Mouse (Mus musculus): ENCODE results near the gene Ndufaf2. TPM values are rescaled to one million over a fixed set of nuclear protein-coding genes. Genes with fewer than 3 reads are reported as not detected.

The Ndufaf2 gene
- polyA plus RNA-seq, 1 experiment from 2014 or later, result 103 TPM

DNA sequence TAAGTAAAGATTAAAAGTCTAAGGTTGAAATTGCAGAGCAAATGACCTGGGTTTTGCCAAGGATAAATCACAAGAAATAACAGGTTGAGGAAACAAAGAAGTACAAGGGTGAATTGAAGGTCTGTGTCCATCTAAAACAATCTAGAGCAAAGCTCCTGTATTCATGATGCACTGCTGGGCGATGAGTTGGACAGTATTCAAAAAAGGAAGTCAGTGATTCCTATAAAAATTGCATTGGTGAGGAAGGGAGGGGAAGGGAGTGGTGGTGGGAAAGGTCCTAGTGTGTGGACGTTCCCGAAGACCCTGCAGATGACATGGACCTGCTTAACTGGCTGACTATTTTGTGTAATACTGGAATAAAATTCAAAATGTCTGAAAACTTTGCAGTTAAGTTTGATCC lies 6.2 kb upstream of the Ndufaf2 start:
- WGBS, result 85% methylated on average over 3 of the region's 3 CpGs
- no peaks in the 10 kb centered on the region for H3K9me3 ChIP-seq
- H3K27me3 ChIP-seq (ENCODE audit: poor library complexity, severe bottlenecking), result no peaks in the 10 kb centered on the region
- DNase-seq (ENCODE audit: extremely low spot score, low spot score), result no peak
- H3K27ac ChIP-seq, result no peak overlapping the region
- no peak overlapping the region for H3K4me3 ChIP-seq
- H3K36me3 ChIP-seq (replicated peaks), result peaks cover 24% of the 10 kb centered on the region
- peaks cover 3% of the 10 kb centered on the region for H3K4me1 ChIP-seq

DNA sequence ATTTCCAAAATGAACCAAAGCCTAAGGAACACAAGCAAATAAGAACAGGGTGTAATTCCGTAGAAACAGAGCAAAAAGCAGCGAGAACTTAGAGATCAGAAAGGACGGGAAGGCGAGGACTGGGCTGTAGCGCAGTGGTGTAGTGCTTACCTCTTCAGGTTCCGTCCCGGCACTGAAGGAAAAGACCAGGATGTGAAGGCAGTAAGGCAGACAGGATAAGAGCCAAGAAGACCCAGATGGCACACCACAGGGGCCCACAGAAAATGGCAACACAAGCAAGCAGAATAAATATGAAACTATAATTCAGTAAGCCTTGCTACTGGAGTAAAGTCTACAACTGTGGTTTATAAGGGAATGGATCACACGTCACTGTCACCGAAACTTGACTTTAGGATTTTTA lies 5.5 kb upstream of the Ndufaf2 start:
- no peaks in the 10 kb centered on the region for H3K9me3 ChIP-seq
- peaks cover 23% of the 10 kb centered on the region for H3K36me3 ChIP-seq (replicated peaks)
- H3K4me3 ChIP-seq, result no peak overlapping the region
- peak; percentile 4 for DNase-seq (ENCODE audit: extremely low spot score, low spot score)
- H3K27ac ChIP-seq, result no peak overlapping the region
- 96% methylated on average over 9 of the region's 9 CpGs for WGBS
- peaks cover 9% of the 10 kb centered on the region for H3K4me1 ChIP-seq
- no peaks in the 10 kb centered on the region for H3K27me3 ChIP-seq (ENCODE audit: poor library complexity, severe bottlenecking)

DNA sequence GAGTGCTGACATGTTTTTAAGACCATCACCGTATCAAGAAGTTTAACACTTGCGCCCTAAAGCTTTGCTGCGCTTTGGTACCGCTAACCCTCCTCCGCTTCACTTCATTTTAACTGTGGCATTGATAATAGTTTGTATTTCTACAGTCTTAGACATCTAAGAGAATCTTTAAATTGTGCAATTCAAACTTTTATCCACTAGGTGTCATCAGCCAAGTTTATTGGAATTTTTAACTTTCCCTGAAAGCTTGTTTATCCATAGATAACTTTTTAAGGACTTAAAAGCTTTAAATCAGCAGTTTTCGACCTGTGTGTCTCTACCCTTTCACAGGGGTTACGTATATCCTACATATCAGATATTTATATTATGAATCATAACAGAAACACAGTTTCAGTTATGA lies 1.5 kb upstream of the Ndufaf2 start:
- WGBS, result 75% methylated on average over 7 of the region's 7 CpGs
- H3K4me3 ChIP-seq, result peak overlapping the region; percentile 95
- DNase-seq (ENCODE audit: extremely low spot score, low spot score), result no peak

DNA sequence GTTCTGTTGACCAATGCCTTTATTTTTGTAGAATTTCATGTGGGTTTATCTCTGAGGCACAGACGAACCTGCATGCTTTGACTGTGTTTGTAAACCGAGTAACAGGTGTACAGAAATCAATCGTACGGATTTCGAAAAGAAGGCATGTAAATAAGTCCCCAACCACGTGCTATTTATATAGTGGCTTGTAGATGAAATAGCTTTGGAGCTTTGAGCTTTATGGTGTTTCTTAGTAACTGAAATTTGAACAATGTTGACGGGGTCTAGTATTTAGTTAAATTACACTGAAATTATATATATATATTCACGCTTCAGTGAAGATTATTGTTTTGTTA lies 785 bp upstream of the Ndufaf2 start:
- no peaks in the 10 kb centered on the region for H3K9me3 ChIP-seq
- WGBS, result 9% methylated on average over 8 of the region's 8 CpGs
- H3K36me3 ChIP-seq (replicated peaks), result peaks cover 26% of the 10 kb centered on the region
- H3K4me3 ChIP-seq, result peak overlapping the region; percentile 95
- H3K27me3 ChIP-seq (ENCODE audit: poor library complexity, severe bottlenecking), result no peaks in the 10 kb centered on the region
- no peak for DNase-seq (ENCODE audit: extremely low spot score, low spot score)
- H3K27ac ChIP-seq, result 0 out of 2 replicates have a peak overlapping the region, but pooled peaks have one; percentile 86
- H3K4me1 ChIP-seq, result peaks cover 22% of the 10 kb centered on the region

More for the DNA sequence above, 1.5 kb upstream of the Ndufaf2 start:
- peaks cover 26% of the 10 kb centered on the region for H3K36me3 ChIP-seq (replicated peaks)
- H3K9me3 ChIP-seq, result no peaks in the 10 kb centered on the region
- no peaks in the 10 kb centered on the region for H3K27me3 ChIP-seq (ENCODE audit: poor library complexity, severe bottlenecking)
- no peak overlapping the region for H3K27ac ChIP-seq
- peaks cover 22% of the 10 kb centered on the region for H3K4me1 ChIP-seq

DNA sequence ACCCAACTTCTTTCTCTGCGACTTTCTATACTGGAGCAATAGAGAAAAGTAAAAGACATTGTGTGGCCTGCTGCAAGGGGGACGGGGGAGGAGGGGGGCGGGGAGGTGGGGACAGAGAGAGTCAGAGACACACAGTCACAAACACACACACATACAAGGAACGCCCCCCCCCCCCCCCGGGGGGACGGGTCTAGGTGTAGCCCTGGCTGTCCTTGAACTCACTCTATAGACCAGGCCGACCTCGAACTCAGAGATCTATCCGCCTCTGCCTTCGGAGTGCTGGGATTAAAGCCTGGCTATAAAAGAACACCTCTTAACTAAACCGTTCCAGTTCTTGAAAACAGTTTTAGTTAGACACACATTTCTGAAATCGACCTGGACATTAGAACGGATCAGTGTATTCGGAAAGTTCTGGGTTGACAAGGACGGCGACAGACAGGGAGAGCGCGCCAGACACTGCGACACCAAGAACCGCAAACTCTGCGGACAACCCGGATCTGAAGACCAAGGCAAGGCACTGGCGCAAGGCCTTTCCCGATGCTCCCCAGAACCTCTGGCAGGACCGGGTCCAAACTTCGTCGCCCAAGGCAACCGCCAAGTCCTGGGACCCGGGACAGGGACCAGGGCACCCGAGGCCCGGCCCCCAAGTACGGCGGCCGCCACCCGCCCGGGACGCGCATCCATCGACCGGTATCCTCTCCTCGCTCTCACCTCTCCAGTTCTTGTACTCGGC lies 525 bp downstream of the Ndufaf2 start:
- WGBS, result 3% methylated on average over 41 of the region's 42 CpGs
- no peak for DNase-seq (ENCODE audit: extremely low spot score, low spot score)
- Histone ChIP-seq H3K4me1 (peaks cover 22% of the 10 kb centered on the region), H3K36me3 (replicated peaks) (peaks cover 20% of the 10 kb centered on the region), H3K9me3 (no peaks in the 10 kb centered on the region), H3K4me3 (peak overlapping the region; percentile 95), H3K27ac (peak overlapping the region; percentile 86), H3K27me3 (ENCODE audit: poor library complexity, severe bottlenecking) (no peaks in the 10 kb centered on the region)

DNA sequence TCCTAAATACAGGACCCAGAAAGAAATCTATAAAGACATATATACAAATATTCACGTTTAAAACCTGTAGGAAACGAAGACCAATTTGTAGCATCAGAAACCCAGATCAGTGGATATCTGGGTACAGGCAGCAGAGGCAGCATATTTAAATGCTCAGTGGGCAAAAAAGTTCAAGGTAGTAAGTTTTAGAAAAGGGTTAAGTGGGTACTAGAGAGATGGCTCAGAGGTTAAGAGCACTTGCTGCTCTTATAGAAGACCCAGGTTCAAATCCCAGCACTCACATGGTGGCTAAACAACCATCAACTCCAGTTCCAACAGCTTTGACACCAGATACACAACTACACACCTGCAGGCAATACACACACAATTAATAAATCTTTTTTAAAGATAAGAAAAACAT lies 1.3 kb downstream of the Ndufaf2 start:
- Histone ChIP-seq H3K27ac (no peak overlapping the region), H3K4me3 (peak overlapping the region; percentile 95; the same call in 1 of the 2 replicates), H3K36me3 (replicated peaks) (peaks cover 17% of the 10 kb centered on the region), H3K9me3 (no peaks in the 10 kb centered on the region), H3K4me1 (peaks cover 22% of the 10 kb centered on the region), H3K27me3 (ENCODE audit: poor library complexity, severe bottlenecking) (no peaks in the 10 kb centered on the region)
- 89% methylated on average over 2 of the region's 2 CpGs for WGBS
- DNase-seq (ENCODE audit: extremely low spot score, low spot score), result no peak

DNA sequence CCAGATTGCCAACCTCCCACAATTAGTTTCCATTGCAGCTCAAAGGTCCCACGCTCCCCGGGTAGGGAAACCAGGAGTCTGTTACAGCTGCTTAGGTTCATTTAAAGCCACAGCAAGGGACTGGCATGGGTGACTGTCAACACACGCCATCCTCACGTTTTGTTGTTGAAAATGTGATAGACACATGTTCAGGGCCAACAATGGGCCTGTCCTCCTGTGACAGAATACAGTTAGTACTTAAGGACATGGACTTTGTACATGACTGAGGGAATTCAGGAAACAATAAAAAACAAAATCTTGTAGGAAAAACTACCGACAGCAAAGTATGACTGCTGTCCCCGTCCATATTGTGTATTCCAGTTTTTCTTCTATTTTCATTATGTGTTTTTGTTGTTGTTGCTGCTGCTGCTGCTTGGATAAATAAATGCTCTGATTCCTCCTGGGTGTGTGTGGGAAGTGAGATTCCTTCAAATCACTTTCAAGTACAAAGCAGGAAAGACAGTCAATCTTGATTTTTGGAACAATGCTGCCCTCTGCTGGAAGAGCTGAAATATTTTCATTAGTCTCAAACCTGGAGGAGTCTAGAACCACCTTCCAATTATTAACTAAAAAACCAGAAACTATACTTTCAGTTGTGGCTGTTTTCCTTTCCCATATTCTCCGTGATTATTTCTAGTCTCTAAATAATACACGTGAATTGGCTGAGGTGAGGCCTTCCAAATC lies 5.6 kb downstream of the Ndufaf2 start:
- WGBS, result 70% methylated on average over 8 of the region's 8 CpGs
- Histone ChIP-seq H3K9me3 (no peaks in the 10 kb centered on the region), H3K36me3 (replicated peaks) (0 out of 2 replicates have a peak, but pooled peaks cover 3% of the 10 kb centered on the region), H3K27me3 (ENCODE audit: poor library complexity, severe bottlenecking) (no peaks in the 10 kb centered on the region), H3K4me3 (no peak overlapping the region), H3K4me1 (peaks cover 10% of the 10 kb centered on the region), H3K27ac (no peak overlapping the region)
- peak; percentile 23 for DNase-seq (ENCODE audit: extremely low spot score, low spot score)

DNA sequence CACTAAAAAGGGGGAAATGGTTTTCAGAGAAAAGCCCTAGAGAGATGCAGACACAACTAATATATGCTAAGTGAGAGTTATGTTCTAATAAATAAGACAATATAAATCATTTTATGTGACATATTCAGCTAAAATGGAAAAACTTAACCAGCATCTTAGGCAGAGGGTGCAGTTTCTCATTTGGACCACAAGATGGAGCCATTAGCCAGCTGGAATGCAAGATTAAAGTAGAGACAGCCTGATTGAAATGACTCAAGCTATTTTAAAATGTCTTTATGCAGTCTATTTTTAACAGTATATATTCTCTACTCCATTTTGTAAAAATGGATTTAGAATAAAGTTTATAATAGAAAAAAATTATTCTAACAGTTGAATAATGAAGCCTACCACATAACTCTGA lies 6.6 kb downstream of the Ndufaf2 start:
- H3K4me1 ChIP-seq, result 0 out of 2 replicates have a peak, but pooled peaks cover 3% of the 10 kb centered on the region
- peaks cover 10% of the 10 kb centered on the region; the same call in 1 of the 2 replicates for H3K36me3 ChIP-seq (replicated peaks)
- H3K27me3 ChIP-seq (ENCODE audit: poor library complexity, severe bottlenecking), result no peaks in the 10 kb centered on the region
- H3K9me3 ChIP-seq, result no peaks in the 10 kb centered on the region
- H3K4me3 ChIP-seq, result no peak overlapping the region
- no peak for DNase-seq (ENCODE audit: extremely low spot score, low spot score)
- no peak overlapping the region for H3K27ac ChIP-seq

DNA sequence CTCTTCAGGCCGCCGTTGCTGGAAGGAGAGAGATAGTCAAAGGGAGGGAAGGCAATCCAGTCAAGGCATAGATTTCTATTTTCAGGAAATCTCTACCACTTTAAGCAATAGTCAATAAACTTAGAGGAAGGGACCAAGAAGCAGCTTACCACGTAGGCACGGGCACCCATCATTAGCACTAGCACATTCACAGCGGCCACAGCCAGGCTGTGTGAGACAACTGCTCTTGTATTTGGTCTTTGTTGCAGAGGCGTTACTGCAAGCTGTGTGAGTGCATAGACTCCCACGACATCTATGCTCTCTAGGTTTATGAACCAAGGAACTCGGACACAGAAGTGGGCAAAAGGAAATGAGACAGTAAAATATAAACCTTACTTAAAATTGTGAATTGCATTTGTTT lies 14.3 kb downstream of the Ndufaf2 start:
- Histone ChIP-seq H3K9me3 (no peaks in the 10 kb centered on the region), H3K36me3 (replicated peaks) (peaks cover 8% of the 10 kb centered on the region; the same call in 1 of the 2 replicates), H3K4me3 (no peak overlapping the region), H3K27ac (no peak overlapping the region), H3K4me1 (no peaks in the 10 kb centered on the region), H3K27me3 (ENCODE audit: poor library complexity, severe bottlenecking) (no peaks in the 10 kb centered on the region)
- DNase-seq (ENCODE audit: extremely low spot score, low spot score), result no peak
- WGBS, result 94% methylated on average over 8 of the region's 8 CpGs

DNA sequence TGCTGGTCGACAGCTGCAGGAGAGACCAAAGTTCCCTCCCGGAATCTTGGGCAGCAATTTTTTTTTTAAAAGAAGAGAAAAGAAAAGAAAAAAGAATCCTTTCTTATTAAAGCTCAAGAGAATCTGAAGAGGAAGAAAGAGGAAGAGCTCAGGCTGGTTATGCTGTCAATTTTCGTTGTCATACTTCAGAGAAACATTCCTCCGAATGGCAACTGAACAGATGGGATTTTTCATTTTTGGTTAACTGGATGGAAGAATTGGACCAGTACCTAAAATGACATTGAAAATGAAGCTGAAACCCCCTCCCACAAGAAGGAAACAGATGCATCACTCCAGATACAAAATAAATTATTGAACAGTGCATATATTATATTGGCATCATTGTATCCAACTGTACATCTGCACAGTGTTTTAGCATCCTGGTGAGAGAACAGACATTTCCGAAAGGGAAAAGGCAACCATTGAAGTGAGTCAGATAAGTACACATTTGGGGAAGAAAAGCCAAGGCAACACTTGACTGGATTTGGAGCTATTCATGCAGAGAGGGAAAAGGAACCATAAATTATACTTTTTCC lies 19.9 kb downstream of the Ndufaf2 start:
- H3K4me1 ChIP-seq, result no peaks in the 10 kb centered on the region
- H3K36me3 ChIP-seq (replicated peaks), result no peaks in the 10 kb centered on the region; the same call in 1 of the 2 replicates
- H3K27ac ChIP-seq, result no peak overlapping the region
- no peaks in the 10 kb centered on the region for H3K27me3 ChIP-seq (ENCODE audit: poor library complexity, severe bottlenecking)
- no peaks in the 10 kb centered on the region for H3K9me3 ChIP-seq
- H3K4me3 ChIP-seq, result no peak overlapping the region
- 89% methylated on average over 5 of the region's 5 CpGs for WGBS
- no peak for DNase-seq (ENCODE audit: extremely low spot score, low spot score)

DNA sequence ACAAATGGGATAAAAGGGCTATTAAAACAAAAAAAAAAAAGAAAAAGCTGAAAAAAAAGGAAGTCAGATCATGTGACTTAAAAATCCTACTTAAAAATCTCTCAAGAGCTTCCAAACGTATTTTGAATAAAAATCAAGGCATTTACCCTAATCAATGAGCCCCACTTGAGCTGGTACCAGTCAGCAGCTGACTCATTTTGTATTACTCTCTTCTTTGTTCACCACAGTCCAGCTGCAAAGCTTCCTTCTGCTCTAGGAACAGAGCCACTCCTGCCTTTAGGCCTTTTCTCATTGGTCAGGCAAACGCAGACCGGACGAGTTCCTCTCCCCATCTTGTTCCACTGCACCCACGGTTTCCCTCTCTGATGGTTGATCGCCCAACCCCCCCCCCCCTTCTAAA lies 22.8 kb downstream of the Ndufaf2 start:
- WGBS, result 87% methylated on average over 6 of the region's 6 CpGs

DNA sequence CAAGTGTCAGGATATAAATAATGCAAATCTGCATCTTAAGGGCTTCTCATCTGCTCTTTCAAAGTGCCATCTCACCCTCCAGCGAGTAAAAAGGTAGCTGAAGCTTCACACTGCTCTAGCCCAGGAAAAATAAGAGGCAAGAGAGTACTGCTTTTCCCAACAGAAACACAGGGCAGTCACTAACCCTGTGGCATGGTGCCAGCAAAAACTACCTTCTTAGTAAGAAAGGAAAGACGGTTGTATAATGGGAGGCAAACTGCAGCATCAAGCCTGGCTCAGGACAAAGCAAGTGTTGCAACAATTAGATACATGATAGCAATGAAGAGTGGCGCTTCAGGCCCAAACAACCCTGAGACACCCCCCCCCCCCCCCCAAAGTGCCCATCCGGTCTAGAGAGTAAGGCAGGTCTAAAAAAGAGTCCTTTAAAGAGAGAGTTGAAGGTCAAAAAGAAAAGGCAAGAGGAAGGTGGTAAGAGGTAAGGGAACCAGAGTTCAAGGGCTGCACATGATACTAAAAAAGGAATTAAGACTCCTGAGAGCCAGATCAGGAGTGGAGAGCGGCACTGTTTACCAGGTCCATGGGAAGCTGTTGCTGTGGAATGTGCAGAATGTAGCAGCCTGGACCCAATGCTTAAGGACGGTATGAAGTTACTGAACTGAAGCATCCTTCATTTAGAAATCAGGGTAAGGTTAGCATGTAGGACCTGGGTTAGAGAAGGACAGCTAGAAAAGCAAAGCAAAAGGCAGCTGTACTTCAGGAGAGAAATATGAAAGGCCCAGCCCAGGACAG lies 26.2 kb downstream of the Ndufaf2 start:
- Histone ChIP-seq H3K9me3 (no peaks in the 10 kb centered on the region), H3K27me3 (ENCODE audit: poor library complexity, severe bottlenecking) (no peaks in the 10 kb centered on the region), H3K4me3 (no peak overlapping the region), H3K4me1 (peaks cover 4% of the 10 kb centered on the region; the same call in 1 of the 2 replicates), H3K27ac (no peak overlapping the region), H3K36me3 (replicated peaks) (no peaks in the 10 kb centered on the region; the same call in 1 of the 2 replicates)
- 74% methylated on average over 6 of the region's 6 CpGs for WGBS
- DNase-seq (ENCODE audit: extremely low spot score, low spot score), result no peak

More for the DNA sequence above, 22.8 kb downstream of the Ndufaf2 start:
- DNase-seq (ENCODE audit: extremely low spot score, low spot score), result no peak
- H3K4me3 ChIP-seq, result no peak overlapping the region
- H3K9me3 ChIP-seq, result no peaks in the 10 kb centered on the region
- no peaks in the 10 kb centered on the region for H3K27me3 ChIP-seq (ENCODE audit: poor library complexity, severe bottlenecking)
- no peak overlapping the region for H3K27ac ChIP-seq
- peaks cover 4% of the 10 kb centered on the region; the same call in 1 of the 2 replicates for H3K4me1 ChIP-seq
- no peaks in the 10 kb centered on the region; the same call in 1 of the 2 replicates for H3K36me3 ChIP-seq (replicated peaks)

Measured in forebrain, embryonic 10.5 days (tissue).